Mouse (Mus musculus) v-Abl transformed pro-B cells (cell line): ENCODE data around the gene Mxi1.

ENCODE experiments used
- in situ Hi-C, 2 experiments: fragments of 400-800 bp; cut with MboI; formaldehyde crosslinking; loops; one replicate each; pipeline ENCODE4 v1.15.1; 2025; ENCODE audit not compliant: unreplicated experiment in 2 of 2

Gene Mxi1

GRCm38 (mm10) chr19:53310348-53310747, at the start of gene Mxi1:
Gene Mxi1 (plus strand): TSS chr19:53310518.
- in situ Hi-C loops, result no loop called here

GRCm38 (mm10) chr19:53260828-53261227, 49.5 kb upstream of the Mxi1 start:
- in situ Hi-C loops, result no loop called here

GRCm38 (mm10) chr19:53262061-53262460, 48.3 kb upstream of the Mxi1 start:
- in situ Hi-C loops, result no loop called here

GRCm38 (mm10) chr19:53263859-53264733, 46.2 kb upstream of the Mxi1 start:
- in situ Hi-C loops, result no loop called here

- in situ Hi-C loops, result no loop called here
Measured at GRCm38 (mm10) chr19:53264821-53265727, 45.2 kb upstream of the Mxi1 start.

GRCm38 (mm10) chr19:53267305-53267704, 43.0 kb upstream of the Mxi1 start:
- in situ Hi-C loops, result no loop called here

GRCm38 (mm10) chr19:53273055-53273722, 37.1 kb upstream of the Mxi1 start:
- in situ Hi-C loops, result no loop called here

GRCm38 (mm10) chr19:53273781-53274428, 36.4 kb upstream of the Mxi1 start:
- in situ Hi-C loops, result no loop called here

GRCm38 (mm10) chr19:53275204-53275603, 35.1 kb upstream of the Mxi1 start:
- in situ Hi-C loops, result no loop called here

- in situ Hi-C loops, result no loop called here
Measured at GRCm38 (mm10) chr19:53276902-53277707, 33.2 kb upstream of the Mxi1 start.

GRCm38 (mm10) chr19:53278491-53279415, 31.6 kb upstream of the Mxi1 start:
- in situ Hi-C loops, result no loop called here

- in situ Hi-C loops, result no loop called here
Measured at GRCm38 (mm10) chr19:53280254-53280653, 30.1 kb upstream of the Mxi1 start.

- in situ Hi-C loops, result no loop called here
Measured at GRCm38 (mm10) chr19:53282571-53282970, 27.7 kb upstream of the Mxi1 start.

GRCm38 (mm10) chr19:53283742-53284141, 26.6 kb upstream of the Mxi1 start:
- in situ Hi-C loops, result no loop called here

- in situ Hi-C loops, result no loop called here
Measured at GRCm38 (mm10) chr19:53284268-53285208, 25.8 kb upstream of the Mxi1 start.

GRCm38 (mm10) chr19:53296331-53297254, 13.7 kb upstream of the Mxi1 start:
- in situ Hi-C loops, result no loop called here
